Mouse (Mus musculus) kidney, embryonic 14.5 days (tissue): Measurements from ENCODE around the gene Kdsr. TPM values are rescaled to one million over a fixed set of nuclear protein-coding genes. Genes with fewer than 3 reads are reported as not detected.

Experiments used
- ATAC-seq: fragments of 200-750 bp; cut with Nextera tagmentation; 2 replicates; pipeline ENCODE4 v1.8.0; 2017; ENCODE audit warnings: moderate number of reproducible peaks, mild to moderate bottlenecking, moderate TSS enrichment, moderate library complexity; ENCODE audit not compliant: low FRiP score, low TSS enrichment
- H3K27ac ChIP-seq: fragments of 300-500 bp; sonication (generic); 2 replicates; pipeline ENCODE4 v1.5.1; 2014; ENCODE audit warnings: low read depth, mild to moderate bottlenecking, low read length, moderate library complexity, mixed read lengths
- H3K27me3 ChIP-seq: fragments of 300-500 bp; sonication (generic); 2 replicates; pipeline ENCODE4 v1.6.1; 2014; ENCODE audit warnings: mild to moderate bottlenecking, low read length; ENCODE audit not compliant: control insufficient read depth, insufficient read depth
- H3K36me3 ChIP-seq: fragments of 300-500 bp; sonication (generic); 2 replicates; pipeline ENCODE4 v1.6.1; 2014; ENCODE audit warnings: low read length, mixed read lengths; ENCODE audit not compliant: control insufficient read depth, insufficient read depth
- H3K4me1 ChIP-seq: fragments of 300-500 bp; sonication (generic); 2 replicates; pipeline ENCODE4 v1.6.1; 2014; ENCODE audit warnings: low read length, mixed read lengths; ENCODE audit not compliant: control insufficient read depth, insufficient read depth
- H3K4me2 ChIP-seq: fragments of 300-500 bp; sonication (generic); replicated peaks from 2 replicates; pipeline ENCODE4 v1.6.1; 2014; ENCODE audit warnings: low read depth, mild to moderate bottlenecking, low read length
- H3K4me3 ChIP-seq: fragments of 300-500 bp; sonication (generic); 2 replicates; pipeline ENCODE4 v1.5.1; 2014; ENCODE audit warnings: mild to moderate bottlenecking, low read length
- H3K9ac ChIP-seq: fragments of 300-500 bp; sonication (generic); 2 replicates; pipeline ENCODE4 v1.6.1; 2014; ENCODE audit warnings: low read depth, mild to moderate bottlenecking, low read length, moderate library complexity
- H3K9me3 ChIP-seq: fragments of 300-500 bp; sonication (generic); 2 replicates; pipeline ENCODE4 v1.6.1; 2016; ENCODE audit warnings: low read length; ENCODE audit not compliant: control insufficient read depth
- WGBS: fragments of 180-500 bp; shearing (Covaris S2); extraction: QIAGEN DNeasy Blood & Tissue Kit; methylation state at CpG from one replicate; pipeline ENCODE4 v1.1.7; 2014; 5-methylcytosine and 5-hydroxymethylcytosine counted together
- polyA plus RNA-seq: library from polyadenylated mRNA; unstranded; fragments of >200 nt; fragmentation: Nextera tagmentation; extraction: Ambion mirVana; gene quantifications from 2 replicates; pipeline ENCODE4 v1.2.1, GENCODE M21; 2014

Gene Kdsr
- polyA plus RNA-seq, 1 experiment from 2014 or later: 14.8 TPM

DNA sequence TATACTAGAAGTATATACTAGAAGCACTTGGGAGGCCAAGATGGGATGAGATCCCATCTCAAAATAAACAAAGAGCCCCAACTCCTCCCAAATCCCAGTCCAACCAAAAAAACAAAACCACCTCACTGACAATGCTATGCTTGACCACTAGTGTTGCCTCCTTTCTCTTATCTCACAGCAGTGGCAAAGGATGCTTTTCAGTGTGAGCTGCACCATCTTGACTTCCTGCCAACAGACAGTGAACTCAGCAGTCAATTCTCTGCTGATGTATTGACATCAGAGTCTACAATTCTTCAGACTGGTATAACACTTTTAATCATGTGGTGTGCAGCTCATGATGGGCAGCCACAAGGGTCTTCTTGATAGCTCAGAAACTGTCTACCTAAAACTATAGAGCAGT lies 9.2 kb upstream of the Kdsr start:
- no peaks in the 10 kb centered on the region for H3K9me3 ChIP-seq
- no peak overlapping the region for H3K4me3 ChIP-seq
- H3K27me3 ChIP-seq: no peaks in the 10 kb centered on the region
- peaks cover 47% of the 10 kb centered on the region for H3K36me3 ChIP-seq
- H3K27ac ChIP-seq: no peak overlapping the region
- H3K4me2 ChIP-seq: no peak overlapping the region
- H3K9ac ChIP-seq: no peak overlapping the region
- no peaks in the 10 kb centered on the region for H3K4me1 ChIP-seq
- no peak for ATAC-seq

DNA sequence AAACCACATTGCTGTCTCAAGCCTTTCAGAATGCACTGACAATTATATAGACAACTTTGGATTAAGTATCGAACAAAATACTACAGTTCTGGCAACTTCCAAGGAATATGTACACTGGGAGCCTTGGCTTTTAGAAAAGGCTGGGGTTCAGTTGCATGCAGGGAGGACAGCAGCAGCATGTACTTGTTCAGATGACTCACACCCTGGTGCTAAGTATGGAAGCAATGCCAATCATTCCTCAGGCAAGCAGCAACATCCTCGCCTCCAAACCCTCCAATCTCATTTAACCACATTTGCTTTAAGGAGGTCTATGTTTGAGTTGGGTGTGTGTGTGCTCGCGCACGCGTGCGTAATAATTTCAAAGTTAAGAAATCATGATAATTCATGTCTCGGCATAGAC lies 6.2 kb upstream of the Kdsr start:
- Histone ChIP-seq H3K9ac (no peak overlapping the region), H3K36me3 (peaks cover 27% of the 10 kb centered on the region), H3K4me3 (no peak overlapping the region), H3K27me3 (no peaks in the 10 kb centered on the region), H3K4me2 (no peak overlapping the region), H3K9me3 (no peaks in the 10 kb centered on the region), H3K27ac (no peak overlapping the region), H3K4me1 (no peaks in the 10 kb centered on the region)
- no peak for ATAC-seq
- WGBS: 97% methylated on average over 8 of the region's 8 CpGs

DNA sequence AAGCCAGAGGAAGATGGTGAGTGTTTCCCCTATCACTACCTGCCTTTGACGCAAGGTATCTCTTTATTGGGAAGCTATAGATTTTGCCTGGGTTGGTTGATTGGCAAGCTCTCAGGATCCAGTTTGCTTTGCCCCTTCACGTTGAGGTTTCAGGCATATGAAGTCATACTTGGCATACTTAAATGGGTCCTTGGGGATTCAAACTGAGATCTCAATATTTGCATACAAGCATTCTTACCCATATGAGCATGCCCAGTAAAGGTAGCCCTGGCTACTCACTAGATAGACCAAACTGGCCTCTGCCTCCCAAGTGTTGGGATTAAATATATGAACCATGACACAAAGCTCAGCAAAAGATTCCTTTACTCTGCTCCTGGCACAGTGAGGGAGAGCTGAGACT lies 5.3 kb upstream of the Kdsr start:
- Histone ChIP-seq H3K27me3 (no peaks in the 10 kb centered on the region), H3K4me1 (no peaks in the 10 kb centered on the region), H3K36me3 (peaks cover 20% of the 10 kb centered on the region), H3K4me2 (no peak overlapping the region), H3K9me3 (no peaks in the 10 kb centered on the region), H3K9ac (no peak overlapping the region), H3K27ac (no peak overlapping the region), H3K4me3 (no peak overlapping the region)
- ATAC-seq: no peak
- 87% methylated on average over 2 of the region's 2 CpGs for WGBS

DNA sequence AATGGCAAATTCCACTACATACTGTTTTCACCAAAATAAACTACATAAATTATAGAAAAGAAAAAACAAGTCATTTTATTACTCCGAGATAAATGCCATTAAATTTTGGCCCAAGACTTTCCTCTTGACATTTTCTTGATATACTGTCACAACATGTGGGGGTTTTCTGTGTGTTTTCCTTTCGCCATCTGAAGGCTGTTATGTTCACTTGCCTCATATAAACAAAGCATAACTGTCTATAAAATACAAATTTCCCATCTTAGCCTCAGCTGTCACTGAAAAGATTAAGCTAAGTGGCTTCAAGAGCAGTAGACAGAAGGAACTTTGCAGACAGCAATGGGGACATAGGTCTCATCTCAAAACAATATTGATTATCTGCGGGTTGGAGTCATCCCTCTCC lies 4.8 kb upstream of the Kdsr start:
- Histone ChIP-seq H3K4me3 (no peak overlapping the region), H3K9me3 (no peaks in the 10 kb centered on the region), H3K27me3 (no peaks in the 10 kb centered on the region), H3K4me2 (no peak overlapping the region), H3K4me1 (no peaks in the 10 kb centered on the region), H3K9ac (no peak overlapping the region), H3K27ac (no peak overlapping the region), H3K36me3 (peaks cover 19% of the 10 kb centered on the region)
- 76% methylated on average over 3 of the region's 3 CpGs for WGBS
- no peak for ATAC-seq

DNA sequence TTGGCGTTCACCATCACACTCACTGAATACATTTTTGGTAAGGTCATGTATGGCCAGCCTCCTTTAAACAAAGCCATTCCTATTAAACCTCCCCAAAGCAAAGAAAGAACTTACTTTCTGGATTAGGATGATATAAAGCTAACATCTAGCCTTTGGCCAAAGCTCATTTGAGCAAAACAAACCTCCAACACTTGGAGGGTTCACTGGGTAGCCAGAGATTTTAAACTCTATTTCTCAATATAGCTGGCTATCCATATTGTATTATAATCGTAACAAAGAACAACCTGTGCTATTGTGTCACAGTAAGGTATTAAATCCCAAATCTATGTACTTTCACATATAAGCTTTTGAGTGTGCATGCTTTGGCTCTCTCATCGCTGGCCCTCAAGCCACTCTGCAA lies 1.2 kb upstream of the Kdsr start:
- H3K4me2 ChIP-seq: no peak overlapping the region
- no peaks in the 10 kb centered on the region; the same call in 1 of the 2 replicates for H3K36me3 ChIP-seq
- 88% methylated on average over 3 of the region's 3 CpGs for WGBS
- H3K4me1 ChIP-seq: 0 out of 2 replicates have a peak, but pooled peaks cover 3% of the 10 kb centered on the region
- H3K4me3 ChIP-seq: no peak overlapping the region
- no peak overlapping the region for H3K27ac ChIP-seq
- no peaks in the 10 kb centered on the region for H3K9me3 ChIP-seq
- ATAC-seq: no peak
- no peak overlapping the region for H3K9ac ChIP-seq
- no peaks in the 10 kb centered on the region for H3K27me3 ChIP-seq

DNA sequence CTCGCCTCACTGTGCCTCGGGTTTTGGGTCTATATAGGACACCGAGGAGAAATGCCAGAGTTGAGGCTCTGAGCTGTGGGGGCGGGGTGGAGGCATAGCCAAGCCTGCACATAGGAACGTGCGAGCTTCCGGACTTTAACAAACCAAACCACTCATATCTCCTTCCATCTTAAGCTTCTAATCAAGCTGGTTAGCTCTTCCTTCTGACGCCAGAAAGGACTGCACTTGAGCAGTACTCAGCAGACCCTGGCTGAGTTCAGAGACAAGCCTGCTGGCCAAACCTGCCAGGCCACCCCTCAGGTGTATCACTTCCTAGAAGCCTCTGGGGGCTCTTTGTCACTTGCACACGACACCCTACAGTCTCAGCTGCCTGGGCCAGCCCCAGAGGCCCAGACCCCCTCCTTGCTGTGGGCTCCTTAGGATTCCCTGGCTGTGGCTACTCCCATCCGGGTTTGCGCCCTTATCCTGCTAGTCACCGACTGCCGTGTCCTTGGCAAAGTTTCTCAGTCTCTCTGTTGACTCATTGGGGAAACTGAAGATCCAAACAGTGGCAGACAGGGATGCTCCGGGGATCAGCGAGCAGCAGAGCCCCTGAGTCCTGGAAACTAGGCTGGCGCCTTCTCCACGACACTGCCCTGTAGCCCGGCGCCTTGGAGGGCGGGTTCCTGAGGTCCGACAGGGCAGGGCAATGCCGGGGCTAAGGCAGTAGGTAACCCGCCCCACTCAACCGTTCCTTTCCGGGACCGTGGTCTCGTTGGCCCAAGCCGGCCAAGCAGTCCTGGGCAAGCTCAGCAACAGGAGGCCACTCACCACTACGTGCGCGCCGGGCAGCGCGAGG lies 574 bp downstream of the Kdsr start:
- 0 out of 2 replicates have a peak, but pooled peaks cover 3% of the 10 kb centered on the region for H3K4me1 ChIP-seq
- H3K36me3 ChIP-seq: no peaks in the 10 kb centered on the region
- no peaks in the 10 kb centered on the region for H3K27me3 ChIP-seq
- peak overlapping the region; percentile 96 for H3K4me2 ChIP-seq
- peak overlapping the region; percentile 76 for H3K4me3 ChIP-seq
- peak; percentile 40 for ATAC-seq
- H3K9ac ChIP-seq: peak overlapping the region; percentile 73
- WGBS: 2% methylated on average over 34 of the region's 34 CpGs
- H3K9me3 ChIP-seq: no peaks in the 10 kb centered on the region
- H3K27ac ChIP-seq: peak overlapping the region; percentile 44; the same call in 1 of the 2 replicates

DNA sequence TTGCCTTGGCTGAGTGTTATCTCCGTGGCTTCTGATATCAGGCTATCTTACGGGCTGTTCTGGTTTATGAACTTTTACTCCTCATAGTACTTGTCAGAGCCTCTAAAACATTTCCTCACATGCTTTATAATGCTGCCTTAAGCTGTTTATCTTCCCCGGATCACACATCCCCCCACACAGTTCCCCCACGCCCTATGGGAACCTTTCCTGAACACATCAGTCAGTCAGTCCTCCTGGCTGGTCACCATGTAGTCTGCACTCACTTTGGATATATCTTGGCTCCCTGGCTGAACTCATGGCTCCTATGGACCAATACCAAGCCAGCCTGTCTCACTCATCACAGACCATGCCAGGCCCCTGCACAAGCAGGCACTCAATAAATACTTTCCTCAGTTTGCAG lies 2.9 kb downstream of the Kdsr start:
- Histone ChIP-seq H3K9ac (no peak overlapping the region), H3K27me3 (no peaks in the 10 kb centered on the region), H3K9me3 (no peaks in the 10 kb centered on the region), H3K4me1 (0 out of 2 replicates have a peak, but pooled peaks cover 3% of the 10 kb centered on the region), H3K4me2 (no peak overlapping the region), H3K4me3 (no peak overlapping the region), H3K27ac (no peak overlapping the region), H3K36me3 (peaks cover 4% of the 10 kb centered on the region; the same call in 1 of the 2 replicates)
- ATAC-seq: no peak
- 66% methylated on average over 4 of the region's 4 CpGs for WGBS

DNA sequence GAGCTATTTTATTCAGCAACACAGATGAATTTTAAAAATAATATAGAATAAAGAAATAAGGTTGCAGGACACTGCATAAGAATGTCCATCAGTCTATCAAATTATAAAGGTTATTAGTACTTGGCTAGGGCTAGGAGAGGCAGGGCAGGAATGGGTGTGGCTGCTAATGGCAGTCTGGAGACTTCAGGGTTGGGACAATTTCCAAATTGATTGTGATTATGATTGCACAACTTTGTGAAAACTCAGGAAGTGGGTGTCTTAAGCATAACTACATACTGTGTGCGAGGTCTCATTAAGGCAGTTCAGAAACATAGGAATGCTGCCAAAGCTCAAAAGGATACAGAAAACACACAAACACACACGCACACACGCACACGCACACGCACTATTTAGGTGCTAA lies 7.5 kb downstream of the Kdsr start:
- 97% methylated on average over 5 of the region's 5 CpGs for WGBS
- no peaks in the 10 kb centered on the region for H3K27me3 ChIP-seq
- H3K27ac ChIP-seq: no peak overlapping the region
- no peak overlapping the region for H3K4me2 ChIP-seq
- H3K9ac ChIP-seq: no peak overlapping the region
- H3K4me3 ChIP-seq: no peak overlapping the region
- peaks cover 16% of the 10 kb centered on the region for H3K36me3 ChIP-seq
- H3K9me3 ChIP-seq: no peaks in the 10 kb centered on the region
- H3K4me1 ChIP-seq: no peaks in the 10 kb centered on the region
- no peak for ATAC-seq

DNA sequence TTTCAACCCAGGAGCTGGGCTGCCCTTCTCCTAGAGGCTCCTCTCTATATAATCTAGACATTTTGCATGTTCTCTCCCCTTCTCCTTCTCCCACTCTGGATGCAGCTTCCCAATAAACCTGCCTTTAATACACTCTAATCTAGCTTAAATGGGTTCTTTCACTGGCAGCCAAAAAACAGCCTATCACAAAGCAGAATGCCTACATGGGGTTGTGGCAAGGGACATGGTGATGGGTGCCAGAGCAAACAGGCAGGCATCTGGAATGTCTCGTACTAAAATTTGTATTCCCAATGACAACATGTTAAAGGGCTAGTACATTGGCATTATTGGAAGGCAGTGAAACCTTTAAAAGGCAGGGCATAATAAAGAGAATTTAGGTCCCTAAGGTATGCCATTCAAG lies 8.9 kb downstream of the Kdsr start:
- Histone ChIP-seq H3K9me3 (no peaks in the 10 kb centered on the region), H3K4me1 (no peaks in the 10 kb centered on the region), H3K4me3 (no peak overlapping the region), H3K27ac (no peak overlapping the region), H3K27me3 (no peaks in the 10 kb centered on the region), H3K9ac (no peak overlapping the region), H3K36me3 (peaks cover 27% of the 10 kb centered on the region), H3K4me2 (no peak overlapping the region)
- 86% methylated on average over 1 of the region's 1 CpGs for WGBS
- no peak for ATAC-seq
